Mouse (Mus musculus) spleen, adult 18-20 months (tissue): ENCODE measurements around the gene Mrs2.
A peak's percentile ranks its signal among the peaks of the same experiment; 100 is the strongest.

Source experiments
- DNase-seq, 2 experiments: peaks; one replicate each; pipeline ENCODE4 v3.0.0; 2022; ENCODE audit warnings: mixed read lengths in 2 of 2

Mrs2 gene

DNA sequence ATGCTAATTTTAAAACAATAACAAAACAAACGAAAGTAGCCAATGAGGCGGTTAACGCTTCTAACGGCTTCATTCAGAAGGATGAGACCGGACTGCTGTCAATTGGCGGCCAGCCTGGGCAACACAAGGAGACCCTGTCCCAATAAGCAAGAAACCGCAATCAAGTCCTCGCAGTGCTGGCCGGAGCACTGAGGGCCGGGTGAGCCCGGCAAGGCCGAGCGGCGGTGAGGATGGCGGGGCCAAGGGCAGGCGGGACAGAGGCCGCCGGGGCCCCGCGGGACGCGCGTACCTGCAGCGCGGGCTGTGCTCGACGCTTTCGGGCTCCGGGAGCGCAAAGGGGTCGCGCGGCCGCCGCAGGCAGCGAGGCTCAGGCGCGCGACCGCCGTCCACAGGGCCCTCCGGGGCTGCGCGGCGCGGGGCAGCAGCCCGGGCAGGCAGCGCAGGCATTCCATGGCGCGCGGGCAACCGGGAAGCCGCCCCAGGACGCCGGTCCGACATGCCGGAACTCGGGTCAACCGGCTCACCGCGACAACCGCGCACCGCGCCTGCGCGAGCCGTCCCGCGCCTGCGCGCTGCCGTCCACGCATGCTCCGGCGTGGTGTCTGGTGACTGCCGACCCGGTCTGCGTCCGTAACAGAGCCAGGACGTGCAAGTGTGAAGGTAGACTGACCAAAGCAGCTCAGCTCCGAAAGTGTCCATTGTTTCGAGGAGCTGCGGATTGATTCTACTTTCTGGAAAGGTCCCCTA lies at the start of gene Mrs2:
TSS of gene Mrs2 (minus strand) at position 587 of the 747 bp plus-strand sequence.
- peak; percentile 84 for DNase-seq

DNA sequence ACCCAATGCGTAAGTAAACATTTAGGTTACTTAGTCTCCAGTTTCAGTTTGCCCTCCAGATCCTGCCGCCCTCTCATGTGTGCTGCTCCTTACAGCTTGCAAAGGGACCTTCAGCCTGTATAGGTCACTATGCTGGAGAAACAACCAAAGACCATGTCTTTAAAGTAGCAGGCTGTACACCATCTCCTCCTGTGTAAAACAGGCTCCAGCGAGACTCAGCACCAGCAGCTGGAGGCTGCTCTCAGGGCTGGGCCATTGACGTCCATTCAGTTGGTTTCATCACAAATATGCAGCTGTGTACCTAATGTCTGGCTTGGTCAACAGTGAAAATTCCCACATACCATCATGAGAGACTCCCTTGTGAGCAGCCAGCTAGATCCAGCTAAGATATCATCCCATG lies 49.6 kb upstream of the Mrs2 start:
- no peak for DNase-seq

DNA sequence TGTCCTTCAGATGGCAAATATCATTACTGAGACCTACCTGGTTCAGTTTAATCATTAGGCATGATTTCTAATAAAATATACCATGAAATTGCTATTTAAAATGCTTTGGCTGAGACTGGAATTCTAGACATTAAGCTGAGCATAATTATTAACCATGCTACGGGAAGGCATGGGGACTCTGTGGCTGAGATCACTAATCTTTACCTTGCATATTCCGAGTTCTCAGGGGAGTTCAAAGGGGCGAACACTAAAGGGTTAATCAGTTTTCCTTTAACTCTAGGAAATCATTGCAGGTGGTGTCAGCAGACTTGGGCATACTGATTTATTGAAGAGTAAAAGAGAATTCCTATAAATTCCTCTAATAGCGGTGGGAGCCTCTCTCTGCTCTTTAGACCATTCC lies 47.0 kb upstream of the Mrs2 start:
- no peak for DNase-seq

DNA sequence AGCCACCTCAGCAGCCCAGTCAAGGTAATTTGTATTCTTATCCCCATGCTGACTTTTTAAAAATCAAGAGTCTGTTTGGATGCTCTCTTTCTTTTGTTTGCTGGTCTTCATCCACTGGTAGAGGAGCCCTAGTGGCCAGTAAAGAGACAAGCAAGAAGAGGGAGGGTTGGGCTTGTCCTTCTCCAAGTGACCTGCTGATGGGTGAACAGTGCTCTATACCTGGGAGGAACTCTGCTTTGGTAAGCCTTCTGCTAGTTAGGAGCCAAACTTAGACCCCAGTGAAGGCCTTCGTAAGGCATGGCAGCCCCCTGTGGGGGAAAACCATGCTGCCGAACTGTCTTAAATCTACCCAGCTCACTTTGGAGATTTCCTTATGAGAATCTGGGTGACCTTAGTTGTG lies 46.5 kb upstream of the Mrs2 start:
- DNase-seq = no peak

DNA sequence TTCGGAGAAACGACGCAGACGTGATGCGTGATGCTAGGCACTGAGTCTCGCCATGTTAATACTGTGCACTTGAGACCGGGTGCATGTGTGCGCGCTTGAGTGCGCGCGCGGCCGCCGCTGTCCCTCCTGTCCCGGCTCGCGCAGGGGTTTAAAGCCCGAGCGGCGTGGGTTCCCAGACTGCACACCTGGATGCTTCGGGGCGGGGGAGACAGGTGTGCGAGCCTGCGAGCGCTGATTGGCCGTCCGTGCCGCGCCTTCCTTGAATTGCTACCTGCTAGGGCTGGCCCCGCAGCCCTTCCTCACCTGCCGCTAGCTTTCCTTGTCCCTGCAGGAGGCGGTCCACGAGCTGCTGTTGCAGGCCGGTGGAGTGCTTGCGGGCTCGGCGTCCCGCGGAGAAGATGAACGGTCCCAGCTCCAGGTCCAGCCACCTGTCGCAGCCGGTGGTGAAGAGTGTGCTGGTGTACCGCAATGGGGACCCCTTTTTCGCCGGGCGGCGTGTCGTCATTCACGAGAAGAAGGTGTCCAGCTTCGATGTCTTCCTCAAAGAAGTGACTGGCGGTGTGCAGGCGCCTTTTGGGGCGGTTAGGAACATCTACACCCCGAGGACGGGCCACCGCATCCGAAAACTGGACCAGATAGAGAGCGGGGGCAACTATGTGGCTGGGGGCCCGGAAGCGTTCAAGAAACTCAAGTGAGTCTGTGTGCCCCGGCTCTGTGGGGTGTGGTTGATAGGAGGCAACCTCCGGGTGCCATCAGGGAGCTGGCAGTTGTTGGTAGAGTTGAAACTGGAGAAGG lies 35.9 kb upstream of the Mrs2 start, which contains the start of gene Dcdc2a:
TSS of gene Dcdc2a (plus strand) at position 132 of the 795 bp plus-strand sequence.
- peak in 1 of 2 experiments; percentile 2 for DNase-seq

DNA sequence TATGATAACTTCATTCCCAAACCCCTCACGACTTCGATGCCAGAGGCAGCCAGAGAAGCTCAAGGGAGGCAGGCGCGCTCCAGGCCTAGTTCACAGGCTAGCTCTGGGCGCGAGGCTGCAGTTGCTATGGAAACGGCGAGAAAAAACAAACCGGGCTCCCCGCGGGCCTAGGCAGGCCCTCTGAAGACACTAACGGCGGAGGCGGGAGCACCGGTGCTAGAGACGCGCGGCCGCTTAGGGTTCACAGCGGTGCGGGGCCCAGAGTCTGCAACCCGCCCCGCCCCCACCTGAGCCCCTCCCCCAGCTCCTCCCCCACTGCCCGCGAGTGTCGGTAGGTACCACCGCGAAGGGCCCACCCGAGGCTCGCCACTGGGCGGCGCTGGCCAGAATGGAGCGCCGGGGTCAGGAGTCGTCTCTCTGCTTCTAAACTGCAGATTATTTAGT lies 35.0 kb upstream of the Mrs2 start:
- DNase-seq = peak in 1 of 2 experiments; percentile 4

DNA sequence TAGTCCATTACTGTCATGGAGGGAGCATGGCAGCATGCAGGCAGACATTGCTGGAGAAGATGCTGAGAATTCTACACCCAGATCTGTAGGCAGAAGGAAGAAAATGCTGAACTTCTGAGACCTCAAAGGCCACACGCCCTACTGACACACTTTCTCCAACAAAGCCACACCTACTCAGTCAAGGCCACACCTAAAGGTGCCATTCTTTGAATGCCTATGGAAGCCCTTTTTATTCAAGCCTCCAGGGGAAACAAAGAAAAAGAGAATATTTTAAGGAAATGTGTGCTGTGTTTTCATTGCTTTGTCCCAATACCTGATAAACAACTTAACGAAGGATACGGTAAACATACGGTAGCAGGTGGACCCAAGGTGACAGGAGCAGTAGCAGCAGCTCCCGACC lies 32.5 kb upstream of the Mrs2 start:
- no peak for DNase-seq

DNA sequence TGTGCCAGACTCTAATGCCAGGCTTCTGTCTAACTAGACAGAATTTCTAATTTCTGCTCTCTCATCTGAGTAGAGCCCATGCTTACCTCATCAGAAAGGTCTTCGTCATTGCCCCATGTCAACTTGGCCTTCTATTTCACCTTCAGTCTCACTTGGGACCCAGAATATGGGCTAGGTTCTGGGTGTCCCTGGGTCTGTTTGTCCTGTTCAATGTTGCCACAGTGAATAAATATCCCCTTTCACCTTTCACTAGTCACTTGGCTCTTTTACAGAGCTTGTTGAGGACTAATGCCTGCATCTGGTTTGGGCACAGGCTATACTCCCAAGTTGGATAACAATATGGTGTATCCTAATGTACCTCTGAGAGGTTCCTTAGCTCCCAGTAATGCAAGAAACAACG lies 19.3 kb upstream of the Mrs2 start:
- DNase-seq = no peak

DNA sequence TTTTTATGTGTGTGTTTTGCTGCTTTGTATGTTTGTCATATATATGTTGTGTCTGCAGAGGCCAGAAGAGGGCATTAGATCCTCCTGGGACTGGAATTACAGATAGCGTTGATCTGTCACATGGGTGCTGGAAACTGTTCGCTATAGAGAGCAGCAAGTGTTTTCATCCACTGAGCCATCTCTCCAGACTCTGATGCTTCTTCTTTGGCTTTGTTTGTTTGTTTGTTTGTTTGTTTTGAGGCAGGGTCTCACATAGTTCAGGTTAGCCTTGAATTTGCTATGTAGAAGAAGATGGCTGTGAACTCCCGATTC lies 6.9 kb upstream of the Mrs2 start:
- DNase-seq = no peak

DNA sequence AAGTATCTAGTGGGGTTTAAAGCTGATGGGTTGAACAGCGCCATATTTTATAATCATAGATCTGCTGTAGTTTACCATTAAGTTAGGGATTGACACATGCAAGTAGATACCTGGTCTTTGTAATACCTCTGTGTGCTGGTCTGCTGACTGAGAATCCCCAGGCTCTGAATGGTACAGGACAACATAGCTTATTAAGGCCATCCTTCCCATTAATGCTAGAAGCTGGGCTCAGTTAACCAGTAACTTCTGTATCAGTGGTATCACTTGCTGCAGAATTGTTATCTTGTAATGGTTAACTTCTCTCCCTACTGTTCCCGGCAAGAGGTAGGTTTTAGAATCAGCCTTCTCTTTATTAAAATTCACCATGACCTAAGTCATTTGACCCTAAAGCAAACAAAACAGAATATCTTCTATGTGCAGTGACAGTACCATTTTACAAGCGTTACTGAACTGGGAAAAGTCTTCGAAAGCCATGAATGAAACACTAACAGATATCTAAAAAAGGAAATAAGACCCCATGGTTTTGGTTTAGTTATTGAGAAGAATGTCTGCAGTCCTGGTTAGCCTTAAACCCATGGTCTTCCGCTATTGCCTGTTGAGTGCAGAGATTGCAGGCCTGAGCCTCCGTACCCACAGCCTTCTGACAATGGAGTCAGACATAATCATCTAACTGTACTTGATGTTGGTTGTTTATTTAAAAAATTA lies 6.4 kb upstream of the Mrs2 start:
- DNase-seq = no peak

DNA sequence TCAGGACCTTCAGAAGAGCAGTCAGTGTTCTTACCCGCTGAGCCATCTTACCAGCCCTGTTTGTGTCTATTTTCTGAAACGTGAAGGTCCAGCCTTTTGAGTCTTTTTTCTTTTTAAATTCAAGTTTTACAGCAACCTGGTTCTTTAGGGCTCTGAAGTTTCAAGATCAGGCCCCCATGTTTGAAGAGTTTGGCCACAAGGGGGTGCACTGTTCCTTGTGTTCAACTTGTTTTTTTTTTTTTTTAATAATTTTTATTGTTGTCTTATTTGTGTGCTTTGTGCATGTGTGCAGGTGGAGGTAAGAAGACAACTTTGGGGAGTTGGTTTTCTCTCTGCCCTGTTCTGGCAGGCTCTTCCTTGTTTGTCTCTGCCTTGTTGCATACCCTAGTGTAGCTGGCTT lies 4.5 kb upstream of the Mrs2 start:
- DNase-seq = peak in 1 of 2 experiments; percentile 33

DNA sequence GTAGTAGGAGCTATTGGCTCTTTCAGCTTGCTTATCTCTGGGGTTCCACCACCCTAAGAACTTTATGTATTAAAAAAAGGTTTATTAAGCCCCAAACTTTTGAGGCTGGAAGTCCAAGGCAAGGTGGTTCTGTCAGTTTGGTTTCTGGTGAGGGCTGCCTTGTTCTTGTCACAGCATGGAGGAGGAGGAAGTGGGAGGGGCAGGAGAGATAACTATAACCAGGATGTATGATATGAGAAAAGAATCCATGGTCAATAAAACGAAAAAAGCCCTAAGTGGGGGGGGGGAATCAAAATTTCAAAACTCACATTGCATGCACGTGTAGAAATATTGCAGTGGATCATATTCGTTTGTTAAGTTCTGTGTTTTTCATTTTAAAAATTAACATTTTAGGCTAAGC lies 3.0 kb upstream of the Mrs2 start:
- DNase-seq = no peak

DNA sequence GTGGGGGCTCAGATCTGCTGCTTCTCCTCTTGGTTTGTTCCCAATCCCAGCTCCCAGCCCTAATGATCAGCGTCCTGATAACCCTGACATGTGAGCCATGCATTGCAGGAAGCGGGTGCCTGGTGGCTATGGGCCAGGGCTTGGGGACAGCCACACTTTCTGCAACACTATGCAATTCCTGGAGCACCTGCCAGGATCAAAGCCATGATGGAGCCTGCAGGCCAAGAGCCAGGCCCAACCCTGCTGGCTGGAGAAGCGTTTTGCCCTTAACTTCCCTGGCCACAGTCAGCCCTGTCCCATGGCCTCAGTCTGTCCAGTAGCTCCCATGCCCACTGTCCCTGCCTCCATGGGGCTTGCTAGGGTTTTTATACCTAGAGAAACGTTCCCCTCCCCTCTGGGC lies 2.2 kb upstream of the Mrs2 start:
- DNase-seq = no peak

DNA sequence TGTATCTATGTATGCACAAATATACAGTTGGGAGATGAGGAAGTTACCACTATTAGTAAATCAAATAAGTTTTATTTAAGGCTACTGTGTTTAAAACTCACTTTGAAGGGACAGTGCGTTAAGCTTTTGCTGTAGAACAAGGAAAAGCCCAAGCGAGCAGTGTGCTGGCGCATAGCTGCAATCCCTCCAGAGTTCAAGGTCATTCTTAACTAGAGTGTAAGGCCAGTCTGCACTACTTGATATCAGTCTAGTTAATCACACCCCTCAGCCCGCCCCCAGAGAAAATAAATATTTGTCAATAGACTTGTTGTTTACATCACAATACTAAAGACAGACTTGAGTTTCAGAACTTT lies 337 bp upstream of the Mrs2 start:
- no peak for DNase-seq

DNA sequence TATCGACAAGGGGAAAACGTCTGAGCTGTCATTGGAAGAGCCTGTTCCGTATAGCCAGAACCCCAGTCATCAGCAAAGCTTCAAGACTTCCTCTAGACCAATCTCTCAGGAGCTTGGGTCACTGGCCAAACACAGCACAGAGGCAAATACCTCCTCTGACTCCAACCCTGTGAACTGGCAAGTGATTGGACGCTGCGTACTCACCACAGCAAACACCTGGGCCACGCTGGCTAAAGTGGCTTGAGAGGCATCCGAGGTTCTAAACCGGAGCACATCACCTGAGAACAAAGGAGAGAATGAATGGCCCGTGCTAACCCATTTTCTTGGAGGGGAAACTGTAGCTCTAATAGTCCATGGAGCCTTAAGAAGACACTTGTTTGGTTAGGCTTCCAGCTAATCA lies 1.9 kb downstream of the Mrs2 start:
- DNase-seq = no peak

DNA sequence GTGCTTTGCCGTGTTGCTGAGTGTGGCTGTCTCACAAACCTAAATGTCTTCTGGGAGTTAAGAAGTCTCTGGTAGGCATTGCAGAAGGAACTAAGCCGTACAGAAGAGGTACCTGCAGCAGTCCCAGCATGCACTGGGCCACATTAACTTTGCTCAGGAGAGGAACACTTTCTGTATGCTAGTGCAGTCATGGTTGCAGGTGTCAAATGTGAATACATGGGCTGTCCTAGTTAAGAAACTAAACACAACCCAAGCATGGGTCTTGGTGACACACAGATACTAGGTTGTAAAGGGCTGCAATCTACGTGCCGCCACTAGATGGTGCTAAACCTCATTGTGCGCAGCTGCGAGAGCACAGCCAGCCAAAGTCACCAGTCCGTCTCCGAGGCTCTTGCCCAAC lies 13.1 kb downstream of the Mrs2 start:
- DNase-seq = peak; percentile 16 to 55

DNA sequence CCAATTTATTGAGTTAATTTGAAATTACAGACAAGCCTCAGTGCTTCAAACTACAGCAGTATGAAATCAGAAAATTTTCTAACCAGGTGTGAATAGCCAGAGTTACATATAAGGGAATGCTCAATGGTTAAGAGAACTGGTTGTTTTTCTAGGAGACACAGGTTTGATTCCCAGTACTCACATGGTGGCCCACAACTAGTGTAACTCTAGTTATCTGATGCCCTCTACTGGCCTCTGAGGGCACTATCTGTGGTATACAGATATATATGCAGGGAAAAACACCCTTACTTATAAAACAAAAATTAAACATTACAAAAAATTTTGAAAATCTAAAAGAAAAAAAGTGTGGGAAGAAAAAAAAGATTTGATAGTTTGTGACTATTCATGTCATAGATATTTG lies 17.2 kb downstream of the Mrs2 start:
- DNase-seq = no peak

DNA sequence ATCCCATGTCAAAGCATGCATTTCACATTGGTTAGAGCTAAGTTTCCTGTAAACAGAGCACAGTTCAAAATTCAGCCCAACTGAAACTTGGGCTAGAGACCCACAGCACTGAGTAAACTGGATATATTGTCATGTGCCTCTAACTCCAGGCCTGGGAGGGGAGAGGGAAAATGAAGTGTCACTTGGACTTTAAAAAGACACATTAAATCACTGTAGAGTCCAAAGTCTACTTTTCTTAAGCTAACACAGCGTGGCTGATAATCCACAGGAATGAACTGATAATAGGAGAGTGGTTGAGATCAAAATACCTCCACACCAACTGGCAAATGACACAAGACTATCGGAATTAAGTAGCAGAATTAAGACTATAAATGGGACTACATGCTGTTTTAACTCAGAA lies 20.6 kb downstream of the Mrs2 start:
- DNase-seq = no peak

DNA sequence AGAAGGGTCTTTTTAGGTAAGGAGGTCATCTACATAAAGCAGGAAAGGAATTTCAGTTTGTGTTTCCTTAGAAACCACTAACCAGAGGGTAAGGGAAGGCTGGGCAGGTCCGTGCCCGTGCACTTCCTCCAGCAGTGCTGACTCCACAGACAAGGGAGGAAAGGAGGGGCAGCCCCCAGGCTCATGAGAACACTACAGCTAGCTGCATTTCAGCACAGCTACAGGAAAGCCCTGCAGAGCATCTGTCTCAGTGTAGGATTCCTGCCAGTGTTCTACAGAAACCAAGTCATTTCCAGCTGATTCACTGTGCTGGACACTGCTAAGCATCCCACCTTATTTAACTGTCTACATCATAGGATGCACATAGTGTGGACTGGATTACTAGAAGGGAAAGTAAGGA lies 27.0 kb downstream of the Mrs2 start:
- no peak for DNase-seq

DNA sequence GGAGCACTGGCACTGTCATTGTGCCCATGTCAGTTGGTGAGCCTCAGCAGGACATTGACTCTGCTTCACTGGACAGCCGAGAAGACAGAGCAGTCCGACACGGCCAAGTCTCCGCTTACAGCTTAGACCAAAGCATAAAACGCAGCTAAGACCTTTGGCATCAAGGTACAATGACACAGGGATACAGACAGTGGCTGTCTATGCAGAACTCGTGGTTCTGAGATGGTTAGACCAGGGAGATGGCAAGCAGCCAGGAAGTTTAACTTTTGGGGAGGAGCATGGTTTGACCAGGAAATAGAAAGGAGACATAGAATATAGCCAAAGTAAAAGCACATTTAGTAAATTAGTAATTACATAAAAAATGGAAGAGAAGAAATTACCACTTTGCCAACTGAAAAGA lies 31.2 kb downstream of the Mrs2 start:
- DNase-seq = no peak

DNA sequence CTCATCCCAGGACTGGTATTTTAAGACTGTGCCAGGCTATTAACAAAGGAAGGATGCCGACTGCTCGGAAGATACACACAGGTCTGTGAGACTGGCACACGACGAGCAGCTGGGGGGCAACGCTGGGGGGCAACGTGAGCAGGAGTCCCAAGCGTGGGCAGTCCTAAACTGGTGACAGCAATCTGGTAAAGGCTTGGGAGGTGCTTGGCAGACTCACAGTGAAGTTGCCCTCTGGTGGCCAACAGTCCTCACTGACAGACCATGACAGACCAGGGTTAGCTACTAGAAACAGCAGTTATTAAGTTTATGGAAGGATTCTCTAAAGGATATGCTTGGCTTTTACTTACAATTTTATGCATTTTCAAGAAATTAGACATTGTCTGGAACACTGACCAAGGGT lies 31.8 kb downstream of the Mrs2 start:
- DNase-seq = peak in 1 of 2 experiments; percentile 46

DNA sequence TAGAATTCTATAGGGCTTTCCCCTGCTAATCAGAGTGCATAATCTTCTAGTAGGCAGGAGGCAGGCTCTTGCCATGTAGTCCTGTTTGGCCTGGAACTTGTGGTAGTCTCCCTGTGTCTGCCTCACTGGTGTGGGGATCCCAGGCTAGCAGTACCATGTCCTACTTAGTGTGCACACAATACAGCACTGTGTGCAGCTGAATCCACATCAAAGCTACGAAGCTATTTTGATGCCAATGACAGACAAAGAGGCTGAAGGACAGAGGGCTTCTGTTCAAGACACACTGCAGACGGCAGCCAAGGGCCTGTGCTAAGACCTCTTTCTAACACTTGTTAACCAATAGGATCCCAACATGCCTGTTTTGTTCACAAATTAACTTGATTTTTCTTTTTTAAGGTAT lies 34.7 kb downstream of the Mrs2 start:
- no peak for DNase-seq

DNA sequence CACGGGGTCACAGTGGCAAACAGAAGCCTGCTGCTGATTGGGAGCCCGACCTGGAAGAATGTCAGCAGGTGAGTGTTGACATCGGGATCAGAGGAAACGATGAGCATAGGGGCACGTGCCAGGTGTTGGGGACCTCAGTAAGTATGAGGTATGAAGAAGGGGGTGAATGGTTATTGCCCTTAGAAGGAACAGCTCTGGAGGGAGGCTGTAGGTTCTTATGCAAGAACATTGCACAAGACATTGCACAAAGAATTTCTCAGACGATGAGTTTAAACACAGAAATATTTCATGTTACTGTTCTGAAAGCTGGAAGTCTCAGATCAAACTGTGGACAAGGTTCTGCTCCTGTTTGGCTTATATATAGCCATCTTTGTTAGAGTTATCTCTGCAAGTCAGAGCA lies 39.1 kb downstream of the Mrs2 start:
- no peak for DNase-seq

DNA sequence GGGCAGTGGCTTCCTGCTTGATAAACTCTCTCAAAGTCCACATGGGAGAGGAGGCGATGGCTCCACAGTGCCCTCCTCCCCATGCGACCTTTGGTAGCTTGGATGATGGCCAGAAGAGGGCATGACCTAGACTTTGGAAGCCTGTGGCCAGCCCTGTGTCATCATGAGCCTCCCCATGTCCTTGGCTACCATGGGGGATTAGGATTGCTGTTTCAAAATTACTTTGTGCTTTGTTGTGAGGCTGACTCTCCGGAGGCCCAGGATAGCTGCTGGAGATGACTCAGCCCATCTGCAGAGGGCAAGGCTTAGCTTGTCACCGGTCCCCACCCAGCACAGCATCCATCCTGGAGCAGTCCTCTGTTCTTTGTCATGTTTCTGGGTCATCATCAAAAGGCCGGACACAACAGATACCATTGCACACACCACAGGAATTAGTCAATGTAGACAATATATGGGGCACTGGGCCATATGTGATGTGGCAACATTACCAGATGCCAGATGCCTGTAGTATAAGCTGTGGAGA lies 42.3 kb downstream of the Mrs2 start:
- no peak for DNase-seq
